Mouse (Mus musculus): ENCODE results near the gene Adcy1. TPM values are rescaled to one million over a fixed set of nuclear protein-coding genes. Genes with fewer than 3 reads are reported as not detected.
"Not testable (repeated sequence)": the region's sequence is repeated elsewhere in the genome, so short reads cannot be mapped to it uniquely, and the experiment has no call there.

Gene Adcy1
- polyA plus RNA-seq, 1 experiment: not detected

DNA sequence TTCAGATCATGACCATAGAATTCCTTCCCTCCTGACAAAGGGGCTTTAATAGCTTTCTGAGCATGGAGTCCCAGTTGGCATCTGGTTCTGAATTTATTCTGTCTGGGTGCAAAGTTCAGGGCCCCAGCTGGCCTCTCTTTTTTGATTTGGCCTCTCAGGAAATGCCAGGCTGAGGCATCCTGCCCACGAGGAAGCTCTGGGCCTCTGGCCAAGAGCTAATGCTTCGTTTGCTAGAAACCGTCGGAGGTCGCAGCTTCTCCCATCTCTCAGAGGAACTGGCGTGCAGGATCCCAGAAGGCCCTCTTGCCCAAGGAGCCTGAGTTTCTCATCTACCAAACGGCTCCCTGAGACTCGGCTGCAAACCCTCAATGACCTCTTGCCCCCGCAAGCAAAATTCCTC is 147.9 kb downstream of the Adcy1 start:
- Histone ChIP-seq H3K4me1 (ENCODE audit: control insufficient read depth, insufficient read depth, low read length) (peaks cover 13% of the 10 kb centered on the region), H3K4me3 (ENCODE audit: insufficient read depth, low read depth, low read length) (no peak overlapping the region), H3K27ac (ENCODE audit: insufficient read depth, low read depth, low read length) (no peak overlapping the region)
- no peak for TF ChIP-seq POLR2A (IDR thresholded peaks at IDR 0.05; ENCODE audit: insufficient read depth, low read depth, low read length)
- WGBS: 34% methylated on average over 9 of the region's 9 CpGs

DNA sequence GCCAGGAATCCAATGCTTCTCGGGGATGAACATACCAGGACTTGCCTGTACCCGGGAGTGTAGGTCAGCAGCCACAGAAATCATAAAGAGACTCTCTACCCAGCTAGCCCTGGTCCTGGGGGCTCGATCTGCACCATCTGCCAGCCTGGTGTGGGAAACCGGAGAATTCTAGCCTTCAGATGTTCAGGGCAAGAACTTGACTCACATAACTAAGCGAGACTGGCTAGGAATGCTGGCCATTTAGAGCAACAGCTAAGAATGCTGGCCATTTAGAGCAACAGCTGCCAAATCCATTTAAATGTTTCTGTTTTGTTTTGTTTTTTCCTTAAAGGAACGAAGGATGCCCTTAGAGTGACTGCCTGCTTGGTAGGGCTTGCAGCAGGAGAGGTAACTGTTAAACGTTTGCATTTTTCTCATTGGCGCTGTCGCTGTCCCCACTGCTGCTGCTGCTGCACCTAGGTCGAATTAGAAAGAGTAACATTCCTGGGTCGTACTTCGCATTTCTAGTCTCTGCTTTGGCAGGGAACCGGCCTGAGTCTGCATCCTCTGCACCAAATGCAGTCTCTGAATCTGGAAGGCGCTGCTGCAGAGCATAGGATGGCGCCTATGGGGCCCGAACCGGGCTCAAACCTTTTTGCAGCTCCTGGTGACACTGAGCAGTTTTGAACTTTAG is 149.0 kb downstream of the Adcy1 start:
- peaks cover 13% of the 10 kb centered on the region for H3K4me1 ChIP-seq (ENCODE audit: control insufficient read depth, insufficient read depth, low read length)
- no peak overlapping the region for H3K27ac ChIP-seq (ENCODE audit: insufficient read depth, low read depth, low read length)
- 26% methylated on average over 17 of the region's 17 CpGs for WGBS
- TF ChIP-seq POLR2A (IDR thresholded peaks at IDR 0.05; ENCODE audit: insufficient read depth, low read depth, low read length): no peak
- no peak for TF ChIP-seq CTCF (IDR thresholded peaks at IDR 0.05; ENCODE audit: insufficient read depth, low read depth, low read length)
- peak overlapping the region; percentile 86 for H3K4me3 ChIP-seq (ENCODE audit: insufficient read depth, low read depth, low read length)

DNA sequence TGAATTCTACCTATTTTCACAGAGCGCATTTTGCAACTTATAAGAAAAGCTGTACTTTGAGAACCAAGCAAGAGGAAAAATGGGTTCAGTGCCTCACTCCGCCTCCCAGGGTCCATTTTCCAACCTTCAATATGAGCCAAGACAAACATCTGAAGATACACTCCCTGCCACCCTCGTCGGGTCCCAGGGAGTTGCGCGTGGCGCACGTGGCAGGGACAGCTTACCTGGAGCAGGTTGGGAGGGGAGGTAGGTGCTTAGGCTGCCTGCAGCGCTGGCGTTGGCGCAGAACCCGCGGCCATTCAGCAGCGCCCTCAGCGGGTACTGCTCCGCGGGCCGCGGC is 149.8 kb downstream of the Adcy1 start:
- Histone ChIP-seq H3K27ac (ENCODE audit: insufficient read depth, low read depth, low read length) (no peak overlapping the region), H3K4me1 (ENCODE audit: control insufficient read depth, insufficient read depth, low read length) (peaks cover 13% of the 10 kb centered on the region), H3K4me3 (ENCODE audit: insufficient read depth, low read depth, low read length) (peak overlapping the region; percentile 86)
- TF ChIP-seq CTCF (IDR thresholded peaks at IDR 0.05; ENCODE audit: insufficient read depth, low read depth, low read length) (no peak), POLR2A (IDR thresholded peaks at IDR 0.05; ENCODE audit: insufficient read depth, low read depth, low read length) (no peak)
- under 1% methylated on average over 19 of the region's 19 CpGs for WGBS

DNA sequence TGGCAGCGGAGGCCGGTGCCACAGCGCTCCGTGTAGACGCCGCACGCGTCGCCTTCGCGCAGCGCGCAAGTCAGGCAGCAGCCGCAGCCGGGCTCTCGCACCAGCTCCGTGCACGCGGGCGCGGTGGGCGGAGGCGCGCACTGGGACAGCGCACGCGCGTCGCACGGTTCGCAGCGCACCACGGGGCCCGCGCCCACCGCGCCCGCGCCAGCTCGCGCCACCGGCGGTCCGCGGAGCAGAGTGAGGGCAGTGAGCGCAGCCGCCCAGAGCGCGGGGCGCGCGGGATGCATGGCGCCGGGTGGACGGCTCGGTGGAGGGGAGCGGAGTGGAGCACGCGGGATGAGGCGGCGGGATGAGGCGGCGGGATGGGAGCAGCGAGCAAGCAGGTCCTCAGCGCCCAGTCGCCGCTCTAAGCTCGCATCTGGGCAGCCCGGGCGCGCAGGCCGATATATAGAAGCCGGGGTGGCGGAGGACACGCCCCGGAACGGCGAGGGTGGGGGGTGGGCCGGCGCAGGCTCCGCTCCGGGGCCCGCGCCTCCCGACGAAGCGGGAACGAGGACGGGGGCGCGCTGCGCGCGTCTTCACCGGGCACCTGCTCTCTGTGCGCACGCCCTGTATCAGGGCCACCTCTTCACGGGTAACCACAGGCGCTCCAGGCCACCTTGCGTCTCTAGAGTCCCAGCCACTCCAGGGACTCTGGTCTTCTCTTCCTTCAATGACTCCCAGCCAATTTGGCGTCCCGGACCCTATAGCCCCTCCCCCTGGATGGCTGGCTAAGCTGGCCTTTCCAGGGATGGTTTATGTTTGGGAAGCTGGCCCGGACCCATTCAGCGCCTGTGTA is 150.4 kb downstream of the Adcy1 start, which contains the start of gene Igfbp3:
Gene Igfbp3, minus strand, starts transcription at position 423 of the 841 bp plus-strand sequence.
- peaks cover 13% of the 10 kb centered on the region for H3K4me1 ChIP-seq (ENCODE audit: control insufficient read depth, insufficient read depth, low read length)
- TF ChIP-seq POLR2A (IDR thresholded peaks at IDR 0.05; ENCODE audit: insufficient read depth, low read depth, low read length): peak; percentile 64
- TF ChIP-seq CTCF (IDR thresholded peaks at IDR 0.05; ENCODE audit: insufficient read depth, low read depth, low read length): no peak
- peak within 1 kb of the TSS; percentile 79 for H3K27ac ChIP-seq (ENCODE audit: insufficient read depth, low read depth, low read length)
- under 1% methylated on average over 102 of the region's 104 CpGs for WGBS
- peak within 1 kb of the TSS; percentile 86 for H3K4me3 ChIP-seq (ENCODE audit: insufficient read depth, low read depth, low read length)

- TF ChIP-seq CTCF (IDR thresholded peaks at IDR 0.05; ENCODE audit: insufficient read depth, low read depth, low read length) (no peak), POLR2A (IDR thresholded peaks at IDR 0.05; ENCODE audit: insufficient read depth, low read depth, low read length) (no peak)
- Histone ChIP-seq H3K4me3 (ENCODE audit: insufficient read depth, low read depth, low read length) (peak overlapping the region; percentile 86), H3K27ac (ENCODE audit: insufficient read depth, low read depth, low read length) (no peak overlapping the region), H3K4me1 (ENCODE audit: control insufficient read depth, insufficient read depth, low read length) (peaks cover 13% of the 10 kb centered on the region)
- WGBS: under 1% methylated on average over 12 of the region's 12 CpGs
Observed at GRCm38 (mm10) chr11:7214342-7214660, 151.0 kb downstream of the Adcy1 start.

GRCm38 (mm10) chr11:7214761-7215160 is 151.5 kb downstream of the Adcy1 start:
- H3K27ac ChIP-seq (ENCODE audit: insufficient read depth, low read depth, low read length): no peak overlapping the region
- no peak overlapping the region for H3K4me3 ChIP-seq (ENCODE audit: insufficient read depth, low read depth, low read length)
- 7% methylated on average over 14 of the region's 14 CpGs for WGBS
- TF ChIP-seq POLR2A (IDR thresholded peaks at IDR 0.05; ENCODE audit: insufficient read depth, low read depth, low read length): no peak
- TF ChIP-seq CTCF (IDR thresholded peaks at IDR 0.05; ENCODE audit: insufficient read depth, low read depth, low read length): no peak
- H3K4me1 ChIP-seq (ENCODE audit: control insufficient read depth, insufficient read depth, low read length): peaks cover 13% of the 10 kb centered on the region

- H3K4me1 ChIP-seq (ENCODE audit: control insufficient read depth, insufficient read depth, low read length): peaks cover 13% of the 10 kb centered on the region
- 12% methylated on average over 8 of the region's 8 CpGs for WGBS
- no peak overlapping the region for H3K27ac ChIP-seq (ENCODE audit: insufficient read depth, low read depth, low read length)
- H3K4me3 ChIP-seq (ENCODE audit: insufficient read depth, low read depth, low read length): no peak overlapping the region
- TF ChIP-seq POLR2A (IDR thresholded peaks at IDR 0.05; ENCODE audit: insufficient read depth, low read depth, low read length) (no peak), CTCF (IDR thresholded peaks at IDR 0.05; ENCODE audit: insufficient read depth, low read depth, low read length) (peak; percentile 83)
Observed at GRCm38 (mm10) chr11:7215703-7216102, 152.4 kb downstream of the Adcy1 start.

DNA sequence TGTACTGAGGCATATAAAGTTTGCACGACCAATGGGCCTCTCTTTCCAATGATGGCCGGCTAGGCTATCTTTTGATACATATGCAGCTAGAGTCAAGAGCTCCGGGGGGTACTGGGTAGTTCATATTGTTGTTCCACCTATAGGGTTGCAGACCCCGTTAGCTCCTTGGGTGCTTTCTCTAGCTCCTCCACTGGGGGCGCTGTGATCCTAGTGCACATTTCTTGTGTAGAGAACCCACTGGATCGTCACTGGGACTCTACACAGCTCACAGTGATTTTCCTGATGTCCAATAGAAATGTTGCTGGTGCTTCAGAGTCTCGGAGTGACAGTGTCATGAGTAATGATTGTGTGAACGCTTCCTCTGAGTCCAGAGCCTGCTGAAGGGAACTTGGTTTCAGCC is 158.5 kb downstream of the Adcy1 start:
- H3K27ac ChIP-seq (ENCODE audit: insufficient read depth, low read depth, low read length); H3K4me3 ChIP-seq (ENCODE audit: insufficient read depth, low read depth, low read length); H3K4me1 ChIP-seq (ENCODE audit: control insufficient read depth, insufficient read depth, low read length): not testable (repeated sequence)
- WGBS: 79% methylated on average over 8 of the region's 8 CpGs

GRCm38 (mm10) chr11:7226200-7226599 is 162.9 kb downstream of the Adcy1 start:
- H3K4me3 ChIP-seq (ENCODE audit: insufficient read depth, low read depth, low read length): no peak overlapping the region

More at GRCm38 (mm10) chr11:7226200-7226599, 162.9 kb downstream of the Adcy1 start:
- Histone ChIP-seq H3K4me1 (ENCODE audit: control insufficient read depth, insufficient read depth, low read length) (no peaks in the 10 kb centered on the region), H3K27ac (ENCODE audit: insufficient read depth, low read depth, low read length) (no peak overlapping the region)
- no peak for TF ChIP-seq CTCF (IDR thresholded peaks at IDR 0.05; ENCODE audit: insufficient read depth, low read depth, low read length)
- no peak for TF ChIP-seq POLR2A (IDR thresholded peaks at IDR 0.05; ENCODE audit: insufficient read depth, low read depth, low read length)
- WGBS: 72% methylated on average over 2 of the region's 2 CpGs
